Mouse (Mus musculus): Measurements from ENCODE around the gene Olfr547.

- TF ChIP-seq EP300 (IDR thresholded peaks at IDR 0.05; ENCODE audit: insufficient read depth, low read depth, low read length) (no peak), CTCF (IDR thresholded peaks at IDR 0.05; ENCODE audit: low read depth, low read length) (no peak), POLR2A (IDR thresholded peaks at IDR 0.05; ENCODE audit: insufficient read depth, low read length) (no peak)
Measured at GRCm38 (mm10) chr7:102509726-102510125, 24.8 kb upstream of the Olfr547 start.
